Mouse (Mus musculus): Measurements from ENCODE around the gene Capza2. TPM values are rescaled to one million over a fixed set of nuclear protein-coding genes. Genes with fewer than 3 reads are reported as not detected.

Gene Capza2
- total and polyA plus RNA-seq, 3 experiments = 67.8 to 251 (median 84.7) TPM

DNA sequence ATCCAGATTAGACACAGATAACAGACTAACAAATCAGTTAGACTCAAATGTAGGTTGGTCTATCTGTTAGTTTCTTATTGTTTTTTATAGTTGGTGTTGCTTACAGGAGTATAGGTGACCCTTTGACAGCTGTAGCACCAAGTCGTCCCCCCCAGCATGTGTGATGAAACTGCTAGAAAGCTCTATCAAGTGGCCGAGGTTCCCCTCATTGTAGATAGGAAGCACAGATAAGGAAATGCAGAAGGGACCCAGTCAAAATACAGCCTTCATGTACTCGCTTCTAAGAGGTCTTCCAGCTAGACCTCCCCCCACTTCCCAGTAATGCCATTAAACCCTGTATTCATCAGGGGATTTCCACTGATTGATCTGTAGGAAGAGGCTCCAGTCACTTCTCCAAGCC, 6.7 kb downstream of the Capza2 start:
- Histone ChIP-seq H3K36me3 (ENCODE audit: control insufficient read depth in 1 of 2, insufficient read depth in 2 of 2, low read length in 2 of 2) (peaks cover 4 to 60% of the 10 kb centered on the region in 2 experiments; a peak in 3 of 4 replicates), H3K27ac (ENCODE audit: control insufficient read depth, low read depth, low read length) (no peak overlapping the region), H3K4me3 (ENCODE audit: control insufficient read depth in 1 of 2, insufficient read depth in 1 of 2, low read depth in 2 of 2, low read length in 2 of 2) (no peak overlapping the region), H3K9ac (ENCODE audit: control insufficient read depth, low read depth, low read length, poor library complexity, severe bottlenecking) (no peak overlapping the region), H3K27me3 (ENCODE audit: control insufficient read depth in 1 of 2, insufficient read depth in 2 of 2, low read length in 2 of 2) (no peaks in the 10 kb centered on the region), H3K4me1 (ENCODE audit: control insufficient read depth in 1 of 2, insufficient read depth in 2 of 2, low read length in 2 of 2) (peaks cover 26 to 36% of the 10 kb centered on the region in 2 experiments), H3K9me3 (replicated peaks; ENCODE audit: insufficient read depth, low read length) (no peaks in the 10 kb centered on the region), H3K79me2 (ENCODE audit: control insufficient read depth, insufficient read depth, low read length, poor library complexity) (peaks cover 63% of the 10 kb centered on the region)
- DNase-seq (ENCODE audit: low read depth, low spot score) = no peak
- peak; percentile 63 for TF ChIP-seq GATA1 (IDR thresholded peaks at IDR 0.05; ENCODE audit: low read depth, low read length)
- peak in 1 of 2 experiments; percentile 17; a peak in 1 of 4 replicates for TF ChIP-seq EP300 (IDR thresholded peaks at IDR 0.05; ENCODE audit: low read depth in 1 of 2, low read length in 2 of 2)
- no peak for TF ChIP-seq USF1 (IDR thresholded peaks at IDR 0.05; ENCODE audit: low read depth, low read length)
- TF ChIP-seq TAL1 (IDR thresholded peaks at IDR 0.05; ENCODE audit: low read length) = no peak

DNA sequence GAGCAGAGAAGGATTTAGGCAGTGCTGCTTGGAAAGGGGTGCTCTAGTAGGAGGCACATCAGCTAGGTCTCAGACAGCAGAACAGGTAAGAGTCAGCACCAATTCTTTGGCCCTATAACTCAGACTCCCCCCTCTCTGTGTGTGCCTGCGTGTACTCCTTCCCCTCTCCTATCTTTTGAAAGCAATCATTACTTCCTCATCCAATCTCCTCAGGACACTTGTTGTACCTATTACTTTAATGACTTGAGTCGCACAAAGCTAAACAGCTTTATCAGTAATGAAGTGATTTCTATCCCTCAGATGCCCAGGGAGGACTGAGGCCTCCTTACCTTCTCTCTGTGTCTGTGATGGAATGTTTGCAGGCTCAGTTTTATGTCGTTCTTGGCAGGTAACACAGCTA, 10.1 kb downstream of the Capza2 start:
- no peaks in the 10 kb centered on the region for H3K9me3 ChIP-seq (replicated peaks; ENCODE audit: insufficient read depth, low read length)
- no peak overlapping the region for H3K27ac ChIP-seq (ENCODE audit: control insufficient read depth, low read depth, low read length)
- peaks cover 19% of the 10 kb centered on the region in 2 experiments for H3K4me1 ChIP-seq (ENCODE audit: control insufficient read depth in 1 of 2, insufficient read depth in 2 of 2, low read length in 2 of 2)
- H3K27me3 ChIP-seq (ENCODE audit: control insufficient read depth in 1 of 2, insufficient read depth in 2 of 2, low read length in 2 of 2) = no peaks in the 10 kb centered on the region
- H3K4me3 ChIP-seq (ENCODE audit: control insufficient read depth in 1 of 2, insufficient read depth in 1 of 2, low read depth in 2 of 2, low read length in 2 of 2) = no peak overlapping the region
- H3K9ac ChIP-seq (ENCODE audit: control insufficient read depth, low read depth, low read length, poor library complexity, severe bottlenecking) = no peak overlapping the region
- H3K79me2 ChIP-seq (ENCODE audit: control insufficient read depth, insufficient read depth, low read length, poor library complexity) = peaks cover 45% of the 10 kb centered on the region
- DNase-seq (ENCODE audit: low read depth, low spot score) = peak; percentile 37
- no peak for TF ChIP-seq ZC3H11A (IDR thresholded peaks at IDR 0.05; ENCODE audit: low read depth, low read length)
- TF ChIP-seq EP300 (IDR thresholded peaks at IDR 0.05; ENCODE audit: low read depth in 1 of 2, low read length in 2 of 2) = peak; percentile 41 to 57; a peak in 2 of 4 replicates
- TF ChIP-seq ELF1 (IDR thresholded peaks at IDR 0.05; ENCODE audit: low read depth, low read length) = 0 out of 2 replicates have a peak, but pooled peaks have one; percentile 12
- TF ChIP-seq TCF12 (IDR thresholded peaks at IDR 0.05; ENCODE audit: low read depth, low read length) = peak; percentile 49
- TF ChIP-seq HCFC1 (IDR thresholded peaks at IDR 0.05; ENCODE audit: low read depth, low read length) = no peak
- TF ChIP-seq RCOR1 (IDR thresholded peaks at IDR 0.05; ENCODE audit: low read depth, low read length) = peak; percentile 74
- TF ChIP-seq GATA1 (IDR thresholded peaks at IDR 0.05; ENCODE audit: low read depth, low read length) = 0 out of 2 replicates have a peak, but pooled peaks have one; percentile 24
- peak; percentile 21; the same call in 1 of the 2 replicates for TF ChIP-seq TAL1 (IDR thresholded peaks at IDR 0.05; ENCODE audit: low read length)
- TF ChIP-seq MYC (IDR thresholded peaks at IDR 0.05; ENCODE audit: low read depth, low read length) = no peak
- peaks cover 19 to 49% of the 10 kb centered on the region in 2 experiments for H3K36me3 ChIP-seq (ENCODE audit: control insufficient read depth in 1 of 2, insufficient read depth in 2 of 2, low read length in 2 of 2)

DNA sequence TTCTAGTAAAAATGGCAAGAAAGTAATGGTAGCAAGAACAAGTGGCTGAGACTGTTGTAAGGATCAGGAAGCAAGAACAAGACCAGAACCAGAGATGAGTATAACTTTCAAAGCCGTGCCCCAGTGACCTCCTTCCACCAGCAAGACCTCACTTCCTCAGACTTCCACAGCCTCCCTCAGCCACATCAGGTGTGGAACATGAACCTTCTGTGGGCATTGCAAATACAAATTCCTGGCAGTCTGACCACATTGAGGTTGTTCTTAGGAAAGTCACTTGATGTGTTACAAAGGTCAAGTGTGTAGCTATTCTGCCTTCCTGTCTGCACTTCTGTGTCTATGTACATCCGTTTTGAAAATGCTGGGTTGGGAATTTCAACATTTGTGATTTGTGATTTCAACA, 16.1 kb downstream of the Capza2 start:
- DNase-seq (ENCODE audit: low read depth, low spot score) = no peak
- H3K4me1 ChIP-seq (ENCODE audit: control insufficient read depth in 1 of 2, insufficient read depth in 2 of 2, low read length in 2 of 2) = peaks cover 0 to 4% of the 10 kb centered on the region in 2 experiments; a peak in 1 of 4 replicates
- H3K27me3 ChIP-seq (ENCODE audit: control insufficient read depth in 1 of 2, insufficient read depth in 2 of 2, low read length in 2 of 2) = no peaks in the 10 kb centered on the region
- peaks cover 13% of the 10 kb centered on the region; the same call in 1 of the 2 replicates for H3K79me2 ChIP-seq (ENCODE audit: control insufficient read depth, insufficient read depth, low read length, poor library complexity)
- no peak overlapping the region for H3K4me3 ChIP-seq (ENCODE audit: control insufficient read depth in 1 of 2, insufficient read depth in 1 of 2, low read depth in 2 of 2, low read length in 2 of 2)
- H3K27ac ChIP-seq (ENCODE audit: control insufficient read depth, low read depth, low read length) = no peak overlapping the region
- H3K9me3 ChIP-seq (replicated peaks; ENCODE audit: insufficient read depth, low read length) = no peaks in the 10 kb centered on the region
- peaks cover 7 to 49% of the 10 kb centered on the region in 2 experiments; a peak in 3 of 4 replicates for H3K36me3 ChIP-seq (ENCODE audit: control insufficient read depth in 1 of 2, insufficient read depth in 2 of 2, low read length in 2 of 2)
- H3K9ac ChIP-seq (ENCODE audit: control insufficient read depth, low read depth, low read length, poor library complexity, severe bottlenecking) = no peak overlapping the region
- no peak for TF ChIP-seq GABPA (IDR thresholded peaks at IDR 0.05; ENCODE audit: low read depth, low read length)
- no peak for TF ChIP-seq NELFE (IDR thresholded peaks at IDR 0.05; ENCODE audit: low read depth, low read length)
- no peak for TF ChIP-seq E2F4 (IDR thresholded peaks at IDR 0.05; ENCODE audit: borderline replicate concordance, low read depth, low read length)
- no peak for TF ChIP-seq ZNF384 (IDR thresholded peaks at IDR 0.05; ENCODE audit: low read depth, low read length)
- TF ChIP-seq CTCF (IDR thresholded peaks at IDR 0.05 in 2 of 3, conservative IDR thresholded peaks at IDR 0.05 in 1 of 3; ENCODE audit: control insufficient read depth in 1 of 3, insufficient read depth in 1 of 3, low read depth in 2 of 3, low read length in 3 of 3, poor library complexity in 1 of 3, severe bottlenecking in 1 of 3) = no peak
- no peak for TF ChIP-seq ZKSCAN1 (IDR thresholded peaks at IDR 0.05; ENCODE audit: low read depth, low read length)
- TF ChIP-seq BHLHE40 (IDR thresholded peaks at IDR 0.05; ENCODE audit: borderline replicate concordance, low read depth, low read length) = no peak
- no peak for TF ChIP-seq CHD1 (IDR thresholded peaks at IDR 0.05; ENCODE audit: low read depth, low read length)
- TF ChIP-seq POLR2A (IDR thresholded peaks at IDR 0.05; ENCODE audit: control insufficient read depth in 1 of 2, insufficient read depth in 1 of 2, low read depth in 1 of 2, low read length in 2 of 2, poor library complexity in 1 of 2) = no peak
- no peak for TF ChIP-seq MAFK (IDR thresholded peaks at IDR 0.05; ENCODE audit: borderline replicate concordance, low read depth, low read length)
- TF ChIP-seq HCFC1 (IDR thresholded peaks at IDR 0.05; ENCODE audit: low read depth, low read length) = no peak
- no peak for TF ChIP-seq UBTF (IDR thresholded peaks at IDR 0.05; ENCODE audit: borderline replicate concordance, insufficient read depth, low read depth, low read length)
- TF ChIP-seq MAZ (IDR thresholded peaks at IDR 0.05; ENCODE audit: low read depth, low read length) = no peak
- TF ChIP-seq MXI1 (IDR thresholded peaks at IDR 0.05; ENCODE audit: low read depth, low read length) = no peak
- no peak for TF ChIP-seq MYB (IDR thresholded peaks at IDR 0.05; ENCODE audit: low read depth, low read length)
- TF ChIP-seq MAX (IDR thresholded peaks at IDR 0.05; ENCODE audit: low read length) = no peak
- no peak for TF ChIP-seq CHD2 (IDR thresholded peaks at IDR 0.05; ENCODE audit: low read length)
